Mouse (Mus musculus) neural tube, embryonic 14.5 days (tissue): ENCODE results near the gene Man2a1. TPM values are rescaled to one million over a fixed set of nuclear protein-coding genes. Genes with fewer than 3 reads are reported as not detected.

Experiments
- ATAC-seq: fragments of 200-750 bp; cut with Nextera tagmentation; 2 replicates; pipeline ENCODE4 v1.8.0; 2017; ENCODE audit warnings: low read depth, mild to moderate bottlenecking, moderate TSS enrichment, moderate library complexity
- H3K27ac ChIP-seq: fragments of 300-500 bp; sonication (generic); 2 replicates; pipeline ENCODE4 v1.5.1; 2014; ENCODE audit warnings: low read depth, mild to moderate bottlenecking, control low read depth, low read length, moderate library complexity, mixed read lengths
- H3K27me3 ChIP-seq: fragments of 300-500 bp; sonication (generic); 2 replicates; pipeline ENCODE4 v1.6.1; 2014; ENCODE audit warnings: low read length; ENCODE audit not compliant: control insufficient read depth, insufficient read depth
- H3K36me3 ChIP-seq: fragments of 300-500 bp; sonication (generic); 2 replicates; pipeline ENCODE4 v1.6.1; 2014; ENCODE audit warnings: low read length, mixed read lengths; ENCODE audit not compliant: control insufficient read depth, insufficient read depth
- H3K4me1 ChIP-seq: fragments of 300-500 bp; sonication (generic); 2 replicates; pipeline ENCODE4 v1.6.1; 2014; ENCODE audit warnings: low read length; ENCODE audit not compliant: control insufficient read depth, insufficient read depth
- H3K4me2 ChIP-seq: fragments of 300-500 bp; sonication (generic); 2 replicates; pipeline ENCODE4 v1.6.1; 2014; ENCODE audit warnings: mild to moderate bottlenecking, low read depth, low read length, control low read depth
- H3K4me3 ChIP-seq: fragments of 300-500 bp; sonication (generic); 2 replicates; pipeline ENCODE4 v1.5.1; 2014; ENCODE audit warnings: low read depth, low read length, control low read depth, mixed read lengths
- H3K9ac ChIP-seq: fragments of 300-500 bp; sonication (generic); replicated peaks from 2 replicates; pipeline ENCODE4 v1.6.1; 2014; ENCODE audit warnings: low read depth, mild to moderate bottlenecking, control low read depth, low read length, mixed read lengths
- H3K9me3 ChIP-seq: fragments of 300-500 bp; sonication (generic); 2 replicates; pipeline ENCODE4 v1.6.1; 2016; ENCODE audit warnings: low read length; ENCODE audit not compliant: control insufficient read depth
- WGBS: fragments of 180-500 bp; shearing (Covaris S2); extraction: QIAGEN DNeasy Blood & Tissue Kit; methylation state at CpG from one replicate; pipeline ENCODE4 v1.1.7; 2014; 5-methylcytosine and 5-hydroxymethylcytosine counted together
- polyA plus RNA-seq: library from polyadenylated mRNA; unstranded; fragments of >200 nt; fragmentation: Nextera tagmentation; extraction: Ambion mirVana; gene quantifications from 2 replicates; pipeline ENCODE4 v1.2.1, GENCODE M21; 2014

Man2a1 gene
- polyA plus RNA-seq, 1 experiment from 2014 or later, result 5.3 TPM

GRCm38 (mm10) chr17:64689614-64690013, 89.1 kb downstream of the Man2a1 start:
- no peak overlapping the region for H3K4me2 ChIP-seq
- H3K36me3 ChIP-seq, result no peaks in the 10 kb centered on the region
- H3K27me3 ChIP-seq, result no peaks in the 10 kb centered on the region
- no peak overlapping the region for H3K27ac ChIP-seq
- H3K4me1 ChIP-seq, result no peaks in the 10 kb centered on the region
- no peak for ATAC-seq
- H3K9ac ChIP-seq, result no peak overlapping the region
- 98% methylated on average over 3 of the region's 3 CpGs for WGBS
- H3K9me3 ChIP-seq, result no peaks in the 10 kb centered on the region
- H3K4me3 ChIP-seq, result no peak overlapping the region

DNA sequence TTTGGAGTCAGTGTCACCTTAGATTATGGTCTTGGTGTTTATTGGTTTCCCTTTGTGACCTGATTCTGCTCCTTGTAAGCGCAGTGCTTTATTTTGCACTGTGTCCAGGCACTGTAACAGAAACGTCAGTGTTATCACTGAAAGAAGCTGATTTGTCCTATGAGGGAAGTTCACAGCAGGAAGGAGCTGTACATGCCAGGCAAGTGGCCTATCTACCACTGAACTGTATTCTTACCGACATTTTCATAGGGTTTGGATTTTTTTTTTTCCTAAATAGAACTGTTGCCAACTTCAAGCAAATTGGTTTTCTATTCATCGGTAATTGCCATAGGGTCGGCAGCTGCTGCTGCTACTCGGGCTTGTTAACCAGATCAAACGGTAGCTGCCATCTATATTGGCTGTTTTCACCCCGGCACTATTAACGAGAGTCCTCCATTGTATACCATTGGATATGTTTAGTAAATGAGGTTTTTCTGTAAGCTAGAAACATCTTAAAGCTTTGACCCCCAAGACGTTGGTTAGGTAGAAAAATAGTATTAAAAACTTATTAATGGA, 96.8 kb downstream of the Man2a1 start:
- Histone ChIP-seq H3K9me3 (no peaks in the 10 kb centered on the region), H3K4me1 (no peaks in the 10 kb centered on the region), H3K4me2 (no peak overlapping the region), H3K4me3 (no peak overlapping the region), H3K36me3 (no peaks in the 10 kb centered on the region), H3K27me3 (no peaks in the 10 kb centered on the region), H3K27ac (no peak overlapping the region), H3K9ac (no peak overlapping the region)
- 68% methylated on average over 10 of the region's 10 CpGs for WGBS
- no peak for ATAC-seq

DNA sequence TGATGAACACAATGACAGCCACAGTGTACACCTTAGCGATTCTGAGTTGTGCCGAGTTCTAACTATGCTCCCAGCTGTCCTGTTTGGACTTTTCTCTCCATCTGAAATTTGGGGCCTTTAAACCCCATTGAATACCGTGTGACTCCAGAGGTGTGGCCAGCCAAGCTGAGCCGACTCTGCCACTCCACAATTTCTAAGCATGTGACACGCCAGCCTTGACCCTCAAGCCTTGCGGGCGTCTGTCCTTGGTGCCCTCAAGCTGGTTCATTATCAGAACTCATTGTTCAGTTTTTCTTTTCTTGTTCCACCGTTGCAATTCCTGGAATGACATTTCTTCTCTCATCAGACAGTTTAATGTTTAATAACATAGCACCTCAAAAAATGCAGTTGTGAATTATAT, 98.0 kb downstream of the Man2a1 start:
- Histone ChIP-seq H3K9me3 (no peaks in the 10 kb centered on the region), H3K4me1 (no peaks in the 10 kb centered on the region), H3K9ac (no peak overlapping the region), H3K27me3 (no peaks in the 10 kb centered on the region), H3K4me2 (no peak overlapping the region), H3K27ac (no peak overlapping the region), H3K36me3 (no peaks in the 10 kb centered on the region), H3K4me3 (no peak overlapping the region)
- no peak for ATAC-seq
- 88% methylated on average over 8 of the region's 8 CpGs for WGBS

- Histone ChIP-seq H3K36me3 (no peaks in the 10 kb centered on the region), H3K4me3 (no peak overlapping the region), H3K4me2 (no peak overlapping the region), H3K27ac (no peak overlapping the region), H3K4me1 (no peaks in the 10 kb centered on the region), H3K27me3 (no peaks in the 10 kb centered on the region), H3K9me3 (no peaks in the 10 kb centered on the region), H3K9ac (no peak overlapping the region)
- WGBS, result 84% methylated on average over 4 of the region's 4 CpGs
- ATAC-seq, result peak; percentile 28; the same call in 1 of the 2 replicates
Observed at GRCm38 (mm10) chr17:64703649-64704230, 103.2 kb downstream of the Man2a1 start.

GRCm38 (mm10) chr17:64707529-64707928, 107.0 kb downstream of the Man2a1 start:
- Histone ChIP-seq H3K36me3 (no peaks in the 10 kb centered on the region), H3K27me3 (no peaks in the 10 kb centered on the region), H3K27ac (no peak overlapping the region), H3K9me3 (no peaks in the 10 kb centered on the region), H3K4me1 (no peaks in the 10 kb centered on the region), H3K9ac (no peak overlapping the region), H3K4me2 (no peak overlapping the region), H3K4me3 (no peak overlapping the region)
- ATAC-seq, result no peak
- 93% methylated on average over 6 of the region's 6 CpGs for whole genome bisulfite sequencing

- Histone ChIP-seq H3K4me2 (no peak overlapping the region), H3K27ac (no peak overlapping the region), H3K9me3 (no peaks in the 10 kb centered on the region), H3K4me1 (no peaks in the 10 kb centered on the region), H3K9ac (no peak overlapping the region), H3K36me3 (peaks cover 3% of the 10 kb centered on the region; the same call in 1 of the 2 replicates), H3K4me3 (no peak overlapping the region), H3K27me3 (no peaks in the 10 kb centered on the region)
- whole genome bisulfite sequencing, result 93% methylated on average over 4 of the region's 4 CpGs
- no peak for ATAC-seq
Observed at GRCm38 (mm10) chr17:64716318-64716717, 115.8 kb downstream of the Man2a1 start.

- Histone ChIP-seq H3K9ac (no peak overlapping the region), H3K4me3 (no peak overlapping the region), H3K9me3 (no peaks in the 10 kb centered on the region), H3K4me2 (no peak overlapping the region), H3K27me3 (no peaks in the 10 kb centered on the region), H3K27ac (no peak overlapping the region), H3K36me3 (no peaks in the 10 kb centered on the region), H3K4me1 (no peaks in the 10 kb centered on the region)
- 57% methylated on average over 5 of the region's 5 CpGs for WGBS
- no peak for ATAC-seq
Observed at GRCm38 (mm10) chr17:64719760-64720159, 119.2 kb downstream of the Man2a1 start.

DNA sequence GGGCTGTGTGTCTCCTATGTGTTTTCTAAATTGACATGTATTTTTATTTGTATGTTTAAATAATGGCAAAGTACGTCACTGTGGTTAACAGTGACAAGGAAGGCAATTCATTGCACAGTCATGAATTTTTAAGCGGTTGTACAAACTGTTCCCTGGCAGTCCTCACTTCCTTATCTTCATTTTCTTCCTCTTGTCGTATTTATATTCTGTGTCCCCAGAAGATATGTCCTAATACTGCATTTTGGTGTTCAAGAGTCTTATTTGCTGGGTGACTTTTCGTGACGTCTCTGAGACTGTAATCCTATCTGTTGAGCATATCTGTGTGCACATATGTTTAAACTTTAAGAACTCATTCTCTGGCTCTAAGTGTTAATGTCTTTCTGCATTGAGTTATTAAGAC, 120.6 kb downstream of the Man2a1 start:
- Histone ChIP-seq H3K9ac (no peak overlapping the region), H3K36me3 (no peaks in the 10 kb centered on the region), H3K4me2 (no peak overlapping the region), H3K4me3 (no peak overlapping the region), H3K27me3 (no peaks in the 10 kb centered on the region), H3K27ac (no peak overlapping the region), H3K4me1 (no peaks in the 10 kb centered on the region), H3K9me3 (no peaks in the 10 kb centered on the region)
- ATAC-seq, result no peak
- WGBS, result 84% methylated on average over 5 of the region's 5 CpGs

DNA sequence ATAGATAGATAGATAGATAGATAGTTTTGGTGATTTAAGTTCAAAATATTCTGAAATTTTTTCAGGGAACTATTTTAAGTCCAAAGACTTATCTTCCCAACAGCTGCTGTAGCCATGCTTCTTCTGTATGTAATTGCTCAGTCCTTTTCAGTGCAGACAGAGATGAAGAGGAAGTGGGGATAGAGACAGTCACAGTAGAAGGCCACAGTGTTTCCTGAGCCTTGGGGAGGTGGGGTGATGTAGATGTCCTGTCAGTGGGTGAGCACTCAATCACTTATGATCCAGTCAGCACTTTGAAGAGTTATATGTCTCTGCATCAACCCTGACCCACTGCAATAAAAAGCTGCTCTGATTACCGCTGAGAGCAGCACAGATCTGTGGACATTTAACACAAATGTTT, 122.6 kb downstream of the Man2a1 start:
- Histone ChIP-seq H3K9ac (no peak overlapping the region), H3K36me3 (no peaks in the 10 kb centered on the region), H3K9me3 (no peaks in the 10 kb centered on the region), H3K4me3 (no peak overlapping the region), H3K4me2 (no peak overlapping the region), H3K4me1 (no peaks in the 10 kb centered on the region), H3K27ac (no peak overlapping the region), H3K27me3 (no peaks in the 10 kb centered on the region)
- 84% methylated on average over 1 of the region's 1 CpGs for WGBS
- ATAC-seq, result no peak
